Mouse (Mus musculus) forebrain, embryonic 16.5 days (tissue): ENCODE results near the gene Avl9. TPM values are rescaled to one million over a fixed set of nuclear protein-coding genes. Genes with fewer than 3 reads are reported as not detected.

Source experiments
- ATAC-seq: fragments of 200-750 bp; cut with Nextera tagmentation; 2 replicates; pipeline ENCODE4 v1.8.0; 2017; ENCODE audit warnings: mild to moderate bottlenecking, moderate library complexity
- H3K27ac ChIP-seq: fragments of 300-500 bp; sonication (generic); 2 replicates; pipeline ENCODE4 v1.5.1; 2014; ENCODE audit warnings: low read length, control low read depth
- H3K27me3 ChIP-seq: fragments of 300-500 bp; sonication (generic); replicated peaks from 2 replicates; pipeline ENCODE4 v1.6.1; 2014; ENCODE audit warnings: low read length; ENCODE audit not compliant: control insufficient read depth, insufficient read depth
- H3K36me3 ChIP-seq: fragments of 300-500 bp; sonication (generic); 2 replicates; pipeline ENCODE4 v1.6.1; 2014; ENCODE audit not compliant: control insufficient read depth, insufficient read depth
- H3K4me1 ChIP-seq: fragments of 300-500 bp; sonication (generic); replicated peaks from 2 replicates; pipeline ENCODE4 v1.6.1; 2014; ENCODE audit warnings: low read length; ENCODE audit not compliant: control insufficient read depth, insufficient read depth
- H3K4me2 ChIP-seq: fragments of 300-500 bp; sonication (generic); 2 replicates; pipeline ENCODE4 v1.6.1; 2014; ENCODE audit warnings: mild to moderate bottlenecking, low read length, control low read depth
- H3K4me3 ChIP-seq: fragments of 300-500 bp; sonication (generic); replicated peaks from 2 replicates; pipeline ENCODE4 v1.5.1; 2014; ENCODE audit warnings: mild to moderate bottlenecking, low read length, control low read depth
- H3K9ac ChIP-seq: fragments of 300-500 bp; sonication (generic); replicated peaks from 2 replicates; pipeline ENCODE4 v1.6.1; 2014; ENCODE audit warnings: low read depth, low read length, control low read depth
- H3K9me3 ChIP-seq: fragments of 300-500 bp; sonication (generic); 2 replicates; pipeline ENCODE4 v1.6.1; 2016; ENCODE audit warnings: low read length; ENCODE audit not compliant: control insufficient read depth
- WGBS: fragments of 180-500 bp; shearing (Covaris S2); extraction: QIAGEN DNeasy Blood & Tissue Kit; methylation state at CpG from one replicate; pipeline ENCODE4 v1.1.7; 2014; 5-methylcytosine and 5-hydroxymethylcytosine counted together
- polyA plus RNA-seq: library from polyadenylated mRNA; unstranded; fragments of >200 nt; fragmentation: Nextera tagmentation; extraction: Ambion mirVana; gene quantifications from 2 replicates; pipeline ENCODE4 v1.2.1, GENCODE M21; 2015

Gene Avl9
- polyA plus RNA-seq, 1 experiment from 2014 or later, result 40.3 TPM

GRCm38 (mm10) chr6:56732545-56732944 lies 17.8 kb downstream of the Avl9 start:
- WGBS, result 64% methylated on average over 2 of the region's 2 CpGs
- peak; percentile 54; the same call in 1 of the 2 replicates for ATAC-seq
- no peaks in the 10 kb centered on the region for H3K9me3 ChIP-seq
- H3K27ac ChIP-seq, result no peak overlapping the region
- no peaks in the 10 kb centered on the region for H3K4me1 ChIP-seq
- H3K4me3 ChIP-seq, result no peak overlapping the region
- H3K4me2 ChIP-seq, result no peak overlapping the region
- H3K36me3 ChIP-seq, result peaks cover 44% of the 10 kb centered on the region
- H3K9ac ChIP-seq, result no peak overlapping the region
- H3K27me3 ChIP-seq, result no peaks in the 10 kb centered on the region

- no peak overlapping the region for H3K9ac ChIP-seq
- H3K27ac ChIP-seq, result peak overlapping the region; percentile 56
- peak; percentile 79 for ATAC-seq
- 29% methylated on average over 5 of the region's 5 CpGs for WGBS
- H3K4me2 ChIP-seq, result no peak overlapping the region
- peaks cover 17% of the 10 kb centered on the region for H3K36me3 ChIP-seq
- no peaks in the 10 kb centered on the region for H3K27me3 ChIP-seq
- no peak overlapping the region for H3K4me3 ChIP-seq
- H3K4me1 ChIP-seq, result peaks cover 8% of the 10 kb centered on the region
- no peaks in the 10 kb centered on the region for H3K9me3 ChIP-seq
These were observed 31.3 kb downstream of the Avl9 start for GRCm38 (mm10) chr6:56745950-56746543.

GRCm38 (mm10) chr6:56753719-56754118 lies 39.0 kb downstream of the Avl9 start:
- no peak overlapping the region for H3K9ac ChIP-seq
- H3K27me3 ChIP-seq, result no peaks in the 10 kb centered on the region
- no peaks in the 10 kb centered on the region for H3K4me1 ChIP-seq
- ATAC-seq, result no peak
- 94% methylated on average over 3 of the region's 3 CpGs for WGBS
- H3K27ac ChIP-seq, result no peak overlapping the region
- no peak overlapping the region for H3K4me3 ChIP-seq
- no peaks in the 10 kb centered on the region for H3K9me3 ChIP-seq
- H3K4me2 ChIP-seq, result no peak overlapping the region
- H3K36me3 ChIP-seq, result peaks cover 43% of the 10 kb centered on the region

GRCm38 (mm10) chr6:56756117-56756516 lies 41.4 kb downstream of the Avl9 start:
- H3K36me3 ChIP-seq, result peaks cover 47% of the 10 kb centered on the region
- no peak overlapping the region for H3K27ac ChIP-seq
- no peak overlapping the region for H3K4me3 ChIP-seq
- WGBS, result 93% methylated on average over 1 of the region's 1 CpGs
- H3K27me3 ChIP-seq, result no peaks in the 10 kb centered on the region
- H3K4me1 ChIP-seq, result no peaks in the 10 kb centered on the region
- H3K4me2 ChIP-seq, result no peak overlapping the region
- no peaks in the 10 kb centered on the region for H3K9me3 ChIP-seq
- H3K9ac ChIP-seq, result no peak overlapping the region
- ATAC-seq, result no peak

- no peak for ATAC-seq
- Histone ChIP-seq H3K36me3 (peaks cover 47% of the 10 kb centered on the region), H3K9me3 (no peaks in the 10 kb centered on the region)
These were observed 44.6 kb downstream of the Avl9 start for GRCm38 (mm10) chr6:56759324-56759723.

GRCm38 (mm10) chr6:56765265-56765664 lies 50.6 kb downstream of the Avl9 start:
- Histone ChIP-seq H3K9me3 (no peaks in the 10 kb centered on the region), H3K4me2 (no peak overlapping the region), H3K27ac (no peak overlapping the region), H3K4me1 (no peaks in the 10 kb centered on the region), H3K9ac (no peak overlapping the region), H3K36me3 (peaks cover 19% of the 10 kb centered on the region), H3K4me3 (no peak overlapping the region), H3K27me3 (no peaks in the 10 kb centered on the region)
- 75% methylated on average over 3 of the region's 3 CpGs for WGBS
- no peak for ATAC-seq

More at GRCm38 (mm10) chr6:56759324-56759723, 44.6 kb downstream of the Avl9 start:
- no peak overlapping the region for H3K27ac ChIP-seq
- H3K9ac ChIP-seq, result no peak overlapping the region
- WGBS, result 94% methylated on average over 1 of the region's 1 CpGs
- H3K4me1 ChIP-seq, result no peaks in the 10 kb centered on the region
- H3K4me2 ChIP-seq, result no peak overlapping the region
- no peak overlapping the region for H3K4me3 ChIP-seq
- H3K27me3 ChIP-seq, result no peaks in the 10 kb centered on the region

- no peaks in the 10 kb centered on the region for H3K27me3 ChIP-seq
- 86% methylated on average over 4 of the region's 4 CpGs for WGBS
- no peak overlapping the region for H3K27ac ChIP-seq
- ATAC-seq, result no peak
- no peak overlapping the region for H3K9ac ChIP-seq
- no peaks in the 10 kb centered on the region for H3K4me1 ChIP-seq
- peaks cover 17% of the 10 kb centered on the region for H3K36me3 ChIP-seq
- no peak overlapping the region for H3K4me3 ChIP-seq
- H3K4me2 ChIP-seq, result no peak overlapping the region
- no peaks in the 10 kb centered on the region for H3K9me3 ChIP-seq
These were observed 51.0 kb downstream of the Avl9 start for GRCm38 (mm10) chr6:56765696-56766095.

GRCm38 (mm10) chr6:56775816-56776215 lies 61.1 kb downstream of the Avl9 start:
- 54% methylated on average over 3 of the region's 3 CpGs for WGBS
- no peak for ATAC-seq
- Histone ChIP-seq H3K4me3 (no peak overlapping the region), H3K27me3 (no peaks in the 10 kb centered on the region), H3K36me3 (peaks cover 19% of the 10 kb centered on the region), H3K9me3 (0 out of 2 replicates have a peak, but pooled peaks cover 3% of the 10 kb centered on the region), H3K9ac (no peak overlapping the region), H3K4me2 (no peak overlapping the region), H3K4me1 (no peaks in the 10 kb centered on the region), H3K27ac (no peak overlapping the region)

GRCm38 (mm10) chr6:56779636-56780035 lies 64.9 kb downstream of the Avl9 start:
- peaks cover 15% of the 10 kb centered on the region for H3K36me3 ChIP-seq

More at GRCm38 (mm10) chr6:56779636-56780035, 64.9 kb downstream of the Avl9 start:
- ATAC-seq, result no peak
- Histone ChIP-seq H3K4me1 (no peaks in the 10 kb centered on the region), H3K27me3 (no peaks in the 10 kb centered on the region), H3K9me3 (no peaks in the 10 kb centered on the region), H3K4me2 (no peak overlapping the region), H3K4me3 (no peak overlapping the region), H3K27ac (no peak overlapping the region), H3K9ac (no peak overlapping the region)
- 95% methylated on average over 5 of the region's 5 CpGs for WGBS
